Mouse (Mus musculus) liver, adult 2 months (tissue): Measurements from ENCODE around the gene Tead2. TPM values are rescaled to one million over a fixed set of nuclear protein-coding genes. Genes with fewer than 3 reads are reported as not detected.

Source experiments
- DNase-seq: peaks from one replicate; pipeline ENCODE4 v3.0.0-alpha.2; 2011; ENCODE audit warnings: low read depth, low spot score; ENCODE audit errors: extremely low read depth
- H3K27ac ChIP-seq: fragments of 200-500 bp; replicated peaks from 2 replicates; pipeline ENCODE4 v1.5.1; 2012; ENCODE audit warnings: low read depth, mild to moderate bottlenecking, control low read depth, inconsistent platforms, low read length; ENCODE audit not compliant: insufficient read depth
- H3K27me3 ChIP-seq: fragments of 200-500 bp; 2 replicates; pipeline ENCODE4 v1.6.1; 2012; ENCODE audit warnings: mild to moderate bottlenecking, moderate library complexity, low read length, inconsistent platforms; ENCODE audit not compliant: control insufficient read depth, insufficient read depth
- H3K36me3 ChIP-seq: fragments of 200-500 bp; 2 replicates; pipeline ENCODE4 v1.6.1; 2012; ENCODE audit warnings: low read length, inconsistent platforms; ENCODE audit not compliant: control insufficient read depth, insufficient read depth
- H3K4me1 ChIP-seq: fragments of 200-500 bp; 2 replicates; pipeline ENCODE4 v1.6.1; 2011; ENCODE audit warnings: low read length; ENCODE audit not compliant: control insufficient read depth, insufficient read depth
- H3K4me3 ChIP-seq: fragments of 200-500 bp; 2 replicates; pipeline ENCODE4 v1.5.1; 2011; ENCODE audit warnings: low read depth, mild to moderate bottlenecking, control low read depth, low read length, moderate library complexity; ENCODE audit not compliant: insufficient read depth
- H3K79me2 ChIP-seq: fragments of 200-500 bp; 2 replicates; pipeline ENCODE4 v1.6.1; 2012; ENCODE audit warnings: inconsistent platforms, mild to moderate bottlenecking, low read length, moderate library complexity; ENCODE audit not compliant: control insufficient read depth, insufficient read depth
- H3K9ac ChIP-seq: fragments of 200-500 bp; 2 replicates; pipeline ENCODE4 v1.6.1; 2012; ENCODE audit warnings: low read depth, mild to moderate bottlenecking, control low read depth, inconsistent platforms, low read length
- CTCF ChIP-seq: fragments of 200-500 bp; IDR thresholded peaks from 2 replicates; pipeline ENCODE4 v1.5.1; 2011; ENCODE audit warnings: low read depth, low read length, control low read depth
- POLR2A ChIP-seq: fragments of 200-500 bp; IDR thresholded peaks from 2 replicates; pipeline ENCODE4 v1.6.1; 2011; ENCODE audit warnings: low read length, control low read depth; ENCODE audit not compliant: insufficient read depth; ENCODE audit errors: extremely low read depth
- WGBS: fragments of 180-500 bp; shearing (Covaris S2); methylation state at CpG from one replicate; pipeline ENCODE4 v1.1.7; 2018; 5-methylcytosine and 5-hydroxymethylcytosine counted together
- polyA plus RNA-seq: library from polyadenylated mRNA; depleted of rRNA; stranded (reverse); fragments of >200 nt; gene quantifications from 2 replicates; pipeline ENCODE4 v1.2.3, GENCODE M21; 2012
- total RNA-seq: library from RNA; depleted of rRNA; stranded (reverse); fragments of >200 nt; gene quantifications from 2 replicates; pipeline ENCODE4 v1.2.3, GENCODE M21; 2014

Gene Tead2
- total and polyA plus RNA-seq, 2 experiments = 1.5 to 2.9 TPM

GRCm38 (mm10) chr7:45183672-45184071 lies 31.9 kb upstream of the Tead2 start:
- H3K36me3 ChIP-seq = no peaks in the 10 kb centered on the region
- 72% methylated on average over 7 of the region's 7 CpGs for WGBS
- peaks cover 20% of the 10 kb centered on the region for H3K27me3 ChIP-seq
- no peak overlapping the region for H3K4me3 ChIP-seq
- H3K9ac ChIP-seq = no peak overlapping the region
- H3K27ac ChIP-seq = no peak overlapping the region
- TF ChIP-seq CTCF = no peak
- TF ChIP-seq POLR2A = no peak
- DNase-seq = no peak
- peaks cover 5% of the 10 kb centered on the region; the same call in 1 of the 2 replicates for H3K4me1 ChIP-seq
- no peaks in the 10 kb centered on the region for H3K79me2 ChIP-seq

DNA sequence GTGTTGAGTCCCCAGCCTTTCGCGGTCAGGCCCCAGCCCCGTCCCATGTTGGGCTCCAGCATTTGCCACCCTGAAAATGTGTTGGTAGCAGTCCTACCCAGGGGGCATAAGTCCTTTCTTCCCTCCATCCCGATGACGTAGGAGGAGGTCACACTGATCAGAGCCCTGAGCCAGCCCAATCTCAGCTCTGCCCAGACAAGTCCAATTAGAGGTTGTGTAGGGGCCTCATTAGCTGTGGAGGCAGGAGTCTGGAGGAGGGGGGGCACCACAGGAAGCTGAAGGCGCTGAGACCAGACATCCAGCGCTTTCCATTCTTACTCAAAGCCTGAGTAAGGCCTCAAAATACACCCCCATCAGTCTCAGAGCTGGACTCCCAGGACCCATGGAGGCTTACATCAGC lies 29.6 kb upstream of the Tead2 start:
- Histone ChIP-seq H3K27ac (no peak overlapping the region), H3K36me3 (no peaks in the 10 kb centered on the region), H3K9ac (no peak overlapping the region), H3K4me1 (peaks cover 5% of the 10 kb centered on the region; the same call in 1 of the 2 replicates), H3K79me2 (no peaks in the 10 kb centered on the region), H3K27me3 (peaks cover 23% of the 10 kb centered on the region), H3K4me3 (no peak overlapping the region)
- TF ChIP-seq CTCF = no peak
- TF ChIP-seq POLR2A = no peak
- no peak for DNase-seq
- 70% methylated on average over 7 of the region's 7 CpGs for WGBS

DNA sequence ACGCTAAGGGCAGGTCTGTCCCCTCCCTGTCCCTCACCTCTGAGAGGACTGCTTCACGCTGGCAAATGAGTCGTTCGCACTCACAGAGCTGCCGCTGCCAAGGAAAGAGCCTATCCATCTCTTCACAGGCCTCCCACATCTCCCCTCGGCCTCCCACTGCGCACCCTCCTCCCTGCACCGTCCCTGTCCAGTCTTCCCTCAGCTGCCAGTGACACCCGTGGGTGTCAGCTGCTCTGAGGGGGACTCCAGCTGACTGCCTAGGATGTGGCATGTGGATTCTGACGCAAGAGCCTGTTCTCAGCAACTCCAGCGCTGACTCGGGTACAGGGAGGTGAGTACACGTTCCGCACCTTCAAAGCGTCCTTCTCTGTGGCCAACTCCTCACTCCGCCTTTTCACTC lies 26.0 kb upstream of the Tead2 start:
- Histone ChIP-seq H3K79me2 (no peaks in the 10 kb centered on the region), H3K27ac (no peak overlapping the region), H3K27me3 (peaks cover 10% of the 10 kb centered on the region), H3K9ac (no peak overlapping the region), H3K4me1 (no peaks in the 10 kb centered on the region), H3K4me3 (no peak overlapping the region), H3K36me3 (no peaks in the 10 kb centered on the region)
- no peak for DNase-seq
- TF ChIP-seq POLR2A = no peak
- TF ChIP-seq CTCF = no peak
- WGBS = 53% methylated on average over 16 of the region's 16 CpGs

- Histone ChIP-seq H3K4me1 (no peaks in the 10 kb centered on the region), H3K4me3 (no peak overlapping the region), H3K9ac (no peak overlapping the region), H3K79me2 (no peaks in the 10 kb centered on the region), H3K27me3 (peaks cover 10% of the 10 kb centered on the region), H3K36me3 (no peaks in the 10 kb centered on the region), H3K27ac (no peak overlapping the region)
- DNase-seq = no peak
- TF ChIP-seq CTCF (no peak), POLR2A (no peak)
- WGBS = 88% methylated on average over 6 of the region's 6 CpGs
Measured at GRCm38 (mm10) chr7:45190186-45190585, 25.4 kb upstream of the Tead2 start.

DNA sequence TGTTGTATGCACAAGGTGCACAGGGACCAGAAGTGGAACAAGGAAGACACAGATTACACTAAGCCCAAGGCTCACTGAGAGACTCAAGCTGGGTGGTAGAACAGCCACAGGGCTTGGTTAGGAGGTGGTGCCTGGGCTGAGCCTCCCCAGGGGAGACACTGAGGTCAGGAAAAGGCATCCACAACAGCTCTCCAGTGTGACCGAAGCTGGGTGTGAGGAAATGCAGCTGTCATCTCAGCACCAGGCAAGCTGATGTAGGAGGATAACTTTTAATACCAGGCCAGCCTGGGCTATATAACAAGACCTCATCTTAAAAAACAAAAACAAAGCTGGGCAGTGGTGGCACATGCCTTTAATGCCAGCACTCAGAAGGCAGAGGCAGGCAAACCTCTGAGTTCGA lies 24.4 kb upstream of the Tead2 start:
- Histone ChIP-seq H3K4me3 (no peak overlapping the region), H3K27me3 (peaks cover 10% of the 10 kb centered on the region; the same call in 1 of the 2 replicates), H3K4me1 (no peaks in the 10 kb centered on the region), H3K9ac (no peak overlapping the region), H3K27ac (no peak overlapping the region), H3K36me3 (no peaks in the 10 kb centered on the region), H3K79me2 (no peaks in the 10 kb centered on the region)
- 53% methylated on average over 2 of the region's 2 CpGs for WGBS
- DNase-seq = no peak
- TF ChIP-seq CTCF (no peak), POLR2A (no peak)

GRCm38 (mm10) chr7:45191803-45192363 lies 23.7 kb upstream of the Tead2 start:
- Histone ChIP-seq H3K4me3 (no peak overlapping the region), H3K27me3 (peaks cover 10% of the 10 kb centered on the region; the same call in 1 of the 2 replicates), H3K36me3 (no peaks in the 10 kb centered on the region), H3K27ac (no peak overlapping the region), H3K79me2 (no peaks in the 10 kb centered on the region), H3K9ac (no peak overlapping the region), H3K4me1 (no peaks in the 10 kb centered on the region)
- WGBS = 49% methylated on average over 8 of the region's 8 CpGs
- no peak for DNase-seq
- TF ChIP-seq POLR2A (no peak), CTCF (no peak)
